Mouse (Mus musculus): ENCODE measurements around the gene Pitpnm3. TPM values are rescaled to one million over a fixed set of nuclear protein-coding genes. Genes with fewer than 3 reads are reported as not detected.

Pitpnm3 gene
- polyA plus RNA-seq, 1 experiment: not detected

GRCm38 (mm10) chr11:72050168-72050894 lies 85.2 kb downstream of the Pitpnm3 start:
- TF ChIP-seq GATA1 (IDR thresholded peaks at IDR 0.05; ENCODE audit: low read length): no peak

DNA sequence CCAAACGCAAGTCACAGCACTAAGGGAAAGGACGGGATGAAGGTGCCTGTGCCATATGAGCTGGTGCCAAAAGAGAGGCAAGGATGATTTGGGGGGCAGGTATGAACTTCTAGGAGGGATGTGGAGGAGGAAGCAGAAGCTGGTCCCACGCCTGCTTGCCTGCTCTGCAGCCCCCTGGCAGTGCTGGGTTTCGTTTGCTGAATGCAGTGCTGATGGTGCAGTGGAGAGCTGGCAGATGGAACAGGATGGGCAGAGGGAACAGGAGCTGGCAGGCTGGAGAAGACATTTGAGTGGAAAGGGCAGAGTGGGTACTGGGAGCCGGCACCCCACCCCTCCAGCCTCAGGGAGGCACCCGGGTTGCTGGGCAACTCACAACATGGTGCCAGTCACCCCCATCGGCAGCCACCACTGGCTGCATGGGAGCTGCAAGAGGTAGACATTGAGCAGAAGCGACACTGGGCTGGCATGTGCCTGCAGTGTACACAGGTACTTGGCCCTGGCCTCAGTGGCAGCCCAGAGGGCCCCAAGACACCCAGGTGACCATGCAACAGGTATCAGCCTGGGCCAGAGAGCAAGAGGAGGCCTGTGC lies 86.3 kb downstream of the Pitpnm3 start:
- no peak for TF ChIP-seq GATA1 (IDR thresholded peaks at IDR 0.05; ENCODE audit: low read length)

DNA sequence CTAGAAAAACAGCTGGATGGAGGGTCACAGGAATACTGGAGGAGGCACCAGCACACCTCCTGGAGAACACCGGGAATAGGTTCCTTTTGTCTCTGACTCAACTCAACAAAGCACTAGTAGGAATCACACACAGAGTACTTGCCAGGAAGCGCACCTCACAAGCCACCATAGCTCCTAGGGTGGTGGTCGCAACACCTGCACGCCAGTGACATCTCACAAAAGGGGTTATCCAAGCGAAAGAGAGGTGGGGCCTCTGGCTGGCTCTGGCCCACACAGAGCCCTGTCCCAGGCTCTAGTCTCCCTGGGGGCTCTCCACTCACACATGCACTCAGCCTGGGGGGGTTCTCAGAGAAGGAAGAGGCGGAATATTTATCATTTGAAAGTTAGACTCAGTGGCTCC lies 86.8 kb downstream of the Pitpnm3 start:
- TF ChIP-seq GATA1 (IDR thresholded peaks at IDR 0.05; ENCODE audit: low read length): no peak

DNA sequence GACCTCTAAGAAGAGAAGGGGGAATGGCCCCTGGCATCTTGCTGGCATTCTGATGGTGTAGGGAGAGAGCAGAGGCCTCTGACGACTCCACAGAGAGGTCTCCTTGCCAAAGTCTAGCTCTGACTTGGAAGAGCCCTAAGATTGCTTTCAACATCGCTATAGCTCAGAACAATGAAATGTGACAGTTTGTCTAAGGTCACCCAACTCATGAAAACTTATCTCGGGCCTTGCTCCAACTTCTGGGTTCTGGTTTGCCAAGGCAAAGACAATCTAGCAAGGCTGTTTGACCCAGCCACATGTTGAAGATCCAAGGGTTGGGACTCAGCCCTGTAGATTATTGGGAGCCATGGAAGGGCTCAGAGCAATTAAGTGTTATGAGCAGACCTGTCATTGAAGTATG lies 91.3 kb downstream of the Pitpnm3 start:
- TF ChIP-seq GATA1 (IDR thresholded peaks at IDR 0.05; ENCODE audit: low read length): no peak

- no peak for TF ChIP-seq GATA1 (IDR thresholded peaks at IDR 0.05; ENCODE audit: low read length)
Measured at GRCm38 (mm10) chr11:72042631-72043030, 92.9 kb downstream of the Pitpnm3 start.

GRCm38 (mm10) chr11:72041768-72042607 lies 93.6 kb downstream of the Pitpnm3 start, which contains the start of gene Pimreg:
Pimreg (plus strand) TSS chr11:72042032.
- no peak for TF ChIP-seq GATA1 (IDR thresholded peaks at IDR 0.05; ENCODE audit: low read length)

DNA sequence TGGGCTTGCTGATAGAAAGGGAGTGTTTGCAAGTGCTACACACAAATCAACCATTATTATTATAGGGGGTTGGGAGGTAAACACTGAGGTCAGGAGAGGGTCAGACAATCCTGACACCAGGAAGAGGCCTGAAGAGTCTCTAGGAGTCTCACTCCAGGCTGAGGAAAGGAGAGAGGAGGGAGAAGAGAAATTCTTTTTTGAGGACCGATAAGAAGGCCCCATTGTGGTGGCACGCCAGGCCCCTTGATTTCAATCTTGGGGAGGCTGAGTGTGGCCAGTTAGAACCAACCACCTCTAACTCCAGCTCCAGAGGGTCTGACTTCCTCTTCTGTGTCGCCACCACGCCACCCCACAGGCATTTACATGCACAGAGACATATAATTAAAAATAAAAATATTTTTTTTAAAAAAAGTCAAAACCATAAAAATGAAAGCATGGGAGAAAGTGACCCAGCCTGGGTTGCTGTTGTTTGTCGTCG lies 94.2 kb downstream of the Pitpnm3 start:
- no peak for TF ChIP-seq GATA1 (IDR thresholded peaks at IDR 0.05; ENCODE audit: low read length)

- TF ChIP-seq GATA1 (IDR thresholded peaks at IDR 0.05; ENCODE audit: low read length): no peak
Measured at GRCm38 (mm10) chr11:72039599-72040386, 95.8 kb downstream of the Pitpnm3 start.

DNA sequence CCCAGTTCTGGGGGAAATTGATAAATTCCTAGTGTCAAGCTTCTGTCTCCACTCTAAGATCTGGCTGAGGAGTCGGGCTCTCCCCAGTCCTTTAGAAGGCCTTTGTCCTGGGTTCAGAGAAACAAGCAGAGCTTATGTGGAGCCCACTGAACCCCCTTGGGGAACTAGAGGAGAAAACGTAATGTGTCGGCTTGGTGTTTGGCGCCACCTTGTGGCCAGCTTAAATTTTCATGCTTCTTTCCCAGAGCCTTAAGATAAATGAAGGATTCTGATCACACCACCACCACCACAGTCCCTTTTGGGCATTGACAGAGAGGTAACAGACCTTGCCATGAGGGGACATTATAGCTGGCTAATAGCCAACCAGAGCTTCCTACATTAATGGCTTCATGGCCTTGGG lies 97.6 kb downstream of the Pitpnm3 start:
- no peak for TF ChIP-seq GATA1 (IDR thresholded peaks at IDR 0.05; ENCODE audit: low read length)

DNA sequence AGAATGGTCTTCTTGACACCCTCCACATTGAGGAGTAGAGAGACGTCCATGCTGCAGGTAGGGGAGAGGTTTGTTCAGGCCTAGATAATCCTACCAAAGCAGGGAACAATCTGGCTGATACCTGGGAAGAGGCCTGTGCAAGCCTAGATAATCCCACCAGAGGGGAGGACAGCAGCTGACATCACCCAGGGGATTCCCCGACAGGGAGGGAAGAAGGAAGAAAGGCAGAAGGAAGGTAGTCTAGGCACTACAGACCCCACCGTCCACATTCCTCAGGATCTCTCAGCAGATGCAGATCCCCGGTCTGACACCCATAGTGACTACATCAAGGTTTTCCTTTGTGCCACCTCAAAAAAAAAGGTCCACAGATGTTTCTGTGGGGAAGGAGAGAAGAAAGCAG lies 98.2 kb downstream of the Pitpnm3 start, which contains the start of gene Aipl1:
TSS of gene Aipl1 (minus strand) at position 101 of the 400 bp plus-strand sequence.
- TF ChIP-seq GATA1 (IDR thresholded peaks at IDR 0.05; ENCODE audit: low read length): no peak

DNA sequence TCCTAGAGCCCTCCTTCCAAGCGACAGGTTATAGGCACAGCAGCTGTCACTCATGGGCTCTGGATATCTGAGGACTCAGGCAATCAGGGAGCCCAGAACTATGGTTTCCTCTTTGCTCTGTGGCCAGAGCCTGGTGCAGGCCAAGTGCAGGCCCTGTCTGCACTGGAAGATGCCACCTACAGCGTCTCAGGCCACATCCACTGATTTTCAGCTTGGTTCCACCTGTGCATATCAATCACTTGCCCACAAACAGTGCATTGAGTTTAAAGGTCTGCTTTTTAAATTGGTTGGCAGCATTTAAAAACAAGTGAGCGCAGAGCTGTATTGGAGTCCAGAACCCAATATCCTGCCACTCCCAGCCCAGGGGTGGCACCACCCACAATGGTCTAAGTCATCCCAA lies 103.0 kb downstream of the Pitpnm3 start:
- TF ChIP-seq GATA1 (IDR thresholded peaks at IDR 0.05; ENCODE audit: low read length): no peak

DNA sequence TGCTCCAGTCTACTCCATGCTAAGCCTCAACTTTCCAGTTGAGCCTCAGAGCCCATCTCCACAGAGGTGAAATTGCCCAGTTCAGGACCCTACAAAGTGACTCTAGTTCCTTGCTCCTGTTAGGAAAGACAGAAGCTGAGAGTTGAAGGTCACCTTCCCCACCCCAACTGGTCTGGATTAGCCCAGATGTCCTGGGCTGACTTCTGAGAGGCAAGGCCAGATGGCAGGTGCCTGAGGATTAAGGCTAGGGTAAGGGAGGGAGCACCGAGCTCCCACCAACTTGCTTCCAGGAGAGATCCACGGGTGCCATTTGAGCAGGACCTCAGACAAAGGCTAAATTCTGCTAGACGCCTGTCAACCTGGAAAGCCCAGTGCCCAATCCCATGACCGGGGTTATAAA lies 103.5 kb downstream of the Pitpnm3 start:
- TF ChIP-seq GATA1 (IDR thresholded peaks at IDR 0.05; ENCODE audit: low read length): no peak

- no peak for TF ChIP-seq GATA1 (IDR thresholded peaks at IDR 0.05; ENCODE audit: low read length)
Measured at GRCm38 (mm10) chr11:72031353-72031752, 104.2 kb downstream of the Pitpnm3 start.

- TF ChIP-seq GATA1 (IDR thresholded peaks at IDR 0.05; ENCODE audit: low read length): no peak
Measured at GRCm38 (mm10) chr11:72029143-72029542, 106.4 kb downstream of the Pitpnm3 start.

DNA sequence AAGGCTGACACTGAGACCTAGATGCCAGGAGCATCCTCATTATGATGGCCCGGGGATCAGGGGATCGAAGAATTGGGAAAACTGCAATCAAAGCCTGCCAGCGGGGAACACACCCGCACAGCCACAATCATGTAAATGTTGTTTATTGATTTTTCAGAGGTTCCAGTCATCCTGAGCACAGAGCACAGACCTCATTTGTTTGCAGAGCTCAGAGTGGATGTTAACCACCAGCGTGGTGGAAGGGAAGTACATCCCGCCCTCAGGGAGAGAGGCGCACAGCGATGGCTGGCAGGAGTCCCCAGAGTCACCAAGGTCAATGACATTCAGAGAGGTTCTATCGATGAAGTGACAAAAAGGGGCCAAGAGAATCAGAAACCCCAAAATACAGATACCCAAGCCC lies 107.7 kb downstream of the Pitpnm3 start:
- TF ChIP-seq GATA1 (IDR thresholded peaks at IDR 0.05; ENCODE audit: low read length): no peak

All from G1E-ER4 (cell line).